Mouse (Mus musculus) ES-E14 (cell line): ENCODE data around the gene Cfap44.

ENCODE experiments used
- HCFC1 ChIP-seq: IDR thresholded peaks from 2 replicates; pipeline ENCODE4 v1.6.1; 2012; ENCODE audit warnings: low read length, inconsistent platforms, borderline replicate concordance; ENCODE audit not compliant: insufficient read depth
- MAFK ChIP-seq: IDR thresholded peaks from 2 replicates; pipeline ENCODE4 v1.6.1; 2014; ENCODE audit warnings: mild to moderate bottlenecking, low read depth, low read length, inconsistent platforms; ENCODE audit not compliant: insufficient read depth
- ZC3H11A ChIP-seq: IDR thresholded peaks from 2 replicates; pipeline ENCODE4 v1.6.1; 2012; ENCODE audit warnings: low read depth, mild to moderate bottlenecking, inconsistent platforms, low read length, borderline replicate concordance
- ZNF384 ChIP-seq: IDR thresholded peaks from 2 replicates; pipeline ENCODE4 v1.6.1; 2012; ENCODE audit warnings: low read depth, low read length, inconsistent platforms

GRCm38 (mm10) chr16:44475682-44476375 is 81.2 kb downstream of the Cfap44 start:
- TF ChIP-seq ZC3H11A (no peak), HCFC1 (no peak), MAFK (no peak), ZNF384 (no peak)
